Mouse (Mus musculus): ENCODE results near the gene Klhl3.

Klhl3 gene

DNA sequence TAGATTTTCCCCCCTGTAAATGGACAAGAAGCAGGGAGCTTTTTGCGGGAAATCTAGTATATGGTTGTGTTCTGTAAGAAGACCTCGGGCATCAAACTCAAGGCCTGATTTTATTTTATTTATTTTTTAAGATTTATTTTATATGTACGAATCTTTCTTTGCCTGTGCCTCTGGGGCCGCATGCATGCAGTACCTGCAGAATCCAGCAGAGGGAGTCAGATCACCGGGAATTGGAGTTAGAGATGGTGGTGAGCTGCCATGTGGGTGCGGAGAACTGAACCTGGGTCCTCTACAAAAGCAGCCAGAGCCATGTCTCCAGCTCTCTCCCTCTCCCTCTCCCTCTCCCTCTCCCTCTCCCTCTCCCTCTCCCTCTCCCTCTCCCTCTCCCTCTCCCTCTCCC, 135.7 kb downstream of the Klhl3 start:
- no peak for DNase-seq (ENCODE audit: low spot score in 2 of 2)

DNA sequence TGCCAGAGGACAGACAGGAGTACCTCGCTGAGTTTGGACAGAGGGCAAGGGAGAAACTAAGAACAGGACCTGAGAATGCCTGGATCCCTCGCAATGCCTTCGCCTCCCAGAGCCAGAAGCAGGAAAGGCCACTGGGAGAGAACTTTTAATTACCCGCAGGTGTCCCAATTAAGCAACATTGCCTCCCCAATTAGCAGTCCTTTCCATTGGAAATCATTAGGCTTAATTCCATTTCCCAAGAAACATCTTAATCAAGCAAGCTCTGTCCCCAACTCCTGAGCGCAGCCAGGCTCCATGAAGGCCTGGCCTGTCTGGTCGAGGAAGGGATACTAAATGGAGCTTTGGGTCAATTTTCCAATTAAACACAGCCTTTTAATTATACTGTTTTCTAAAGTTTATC, 147.7 kb downstream of the Klhl3 start:
- DNase-seq (ENCODE audit: low spot score in 2 of 2): no peak

DNA sequence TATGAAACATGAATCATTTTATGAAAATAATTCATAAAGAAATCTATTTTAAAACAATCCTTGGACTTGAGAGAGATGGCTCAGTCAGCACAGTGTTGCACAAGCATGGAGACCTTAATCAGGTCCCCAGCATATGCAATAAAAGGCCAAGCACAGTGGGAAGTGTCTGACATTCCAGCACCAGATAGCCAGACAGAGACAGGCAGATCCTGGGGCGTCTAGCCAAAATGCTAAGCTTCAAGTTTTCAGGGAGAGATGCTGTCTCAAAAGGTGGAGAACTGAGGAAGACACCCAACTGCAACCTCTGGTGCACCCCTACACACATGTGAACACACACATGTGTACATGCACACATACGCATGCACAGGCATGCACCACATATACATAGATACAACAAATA, 153.1 kb downstream of the Klhl3 start:
- no peak for DNase-seq (ENCODE audit: low spot score in 2 of 2)

DNA sequence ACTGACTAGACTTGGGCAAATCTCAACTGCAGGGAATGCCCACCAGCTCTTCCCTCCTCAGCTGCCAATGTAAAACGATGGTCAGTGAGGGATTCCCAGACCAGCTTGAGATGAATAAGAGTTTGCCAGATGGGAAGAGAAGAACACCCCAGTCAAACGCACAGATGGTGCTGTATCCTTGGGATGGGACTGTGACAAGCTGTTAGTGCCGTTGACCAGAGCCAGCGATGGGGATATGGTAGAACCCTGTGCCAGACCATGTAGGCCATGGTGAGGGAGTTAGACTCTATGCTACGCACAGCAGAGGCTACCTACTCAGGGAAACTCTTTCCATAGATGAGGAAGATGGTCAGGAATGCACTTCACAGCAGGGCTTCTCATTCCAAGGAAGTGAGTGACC, 153.6 kb downstream of the Klhl3 start:
- DNase-seq (ENCODE audit: low spot score in 2 of 2): no peak

Data from spleen, postnatal 10 days (tissue).